Mouse (Mus musculus): ENCODE measurements around the gene Ube2z.
A peak's percentile ranks its signal among the peaks of the same experiment; 100 is the strongest.

DNA sequence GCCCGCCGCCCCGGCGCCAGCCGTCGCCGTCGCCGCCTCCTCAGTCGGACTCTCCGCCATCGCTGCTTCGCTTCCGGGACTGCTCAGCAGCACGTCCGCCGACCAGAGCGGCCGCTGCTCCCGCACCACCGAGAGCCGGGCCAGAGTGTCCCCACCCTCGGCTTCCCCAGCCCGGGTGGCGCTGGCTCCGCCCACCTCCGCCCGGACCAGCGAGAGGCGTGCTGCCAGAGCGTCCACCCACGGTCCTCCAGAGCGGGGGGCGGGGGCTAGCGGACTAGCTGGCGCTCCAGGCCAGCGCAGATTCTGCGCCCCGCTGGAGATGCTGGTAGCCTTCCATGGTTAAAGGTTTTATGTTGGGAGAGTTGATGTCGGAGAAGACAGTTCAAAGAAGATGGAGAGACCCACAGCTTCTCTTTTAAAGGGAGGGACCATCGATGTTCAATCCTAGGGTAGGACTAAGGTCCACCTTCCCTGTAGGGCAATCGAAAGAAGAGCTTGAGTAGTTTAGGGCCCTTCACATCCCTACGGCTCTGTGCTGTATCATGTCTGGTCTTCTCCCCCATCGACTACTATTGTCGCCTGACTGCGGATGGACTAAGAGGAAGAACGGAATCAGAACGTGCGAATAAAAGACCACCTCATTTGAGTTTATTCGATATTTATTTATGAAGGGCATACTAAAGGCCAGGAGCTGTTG, at the start of gene Ube2z:
- TF ChIP-seq POLR2A (IDR thresholded peaks at IDR 0.05; ENCODE audit: extremely low read depth, insufficient read depth, low read length) (peak; percentile 74), CTCF (IDR thresholded peaks at IDR 0.05; ENCODE audit: extremely low read depth, insufficient read depth, low read length) (no peak)

Data from cortical plate, adult 2 months (tissue).